ENCODE assay signal across 8 mouse cellular contexts in the genomic region with DNA sequence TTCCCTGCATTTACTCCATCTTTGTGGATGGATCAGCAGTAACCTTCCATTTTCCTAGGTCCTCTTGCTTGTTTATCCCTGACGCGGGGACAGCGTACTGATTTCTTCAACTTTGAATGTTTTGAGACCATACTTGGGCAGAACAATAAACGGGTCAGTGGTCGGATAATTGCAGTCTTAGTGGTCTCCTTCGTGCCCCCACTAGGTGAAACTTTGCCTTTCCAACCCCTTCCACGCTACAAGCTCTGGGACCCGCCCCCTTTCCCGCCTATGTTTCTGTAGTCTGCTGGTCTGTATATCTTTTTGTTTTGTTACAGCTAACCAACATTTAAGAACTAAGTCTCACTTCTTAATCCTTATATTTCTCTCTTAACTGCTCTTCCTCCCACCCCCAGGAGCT. TPM values are rescaled to one million over a fixed set of nuclear protein-coding genes. Genes with fewer than 3 reads are reported as not detected.
DNase-seq lines count a peak whose midpoint lies in the region; ATAC-seq and TF ChIP-seq lines count a peak whose summit lies in the region.

No protein-coding gene starts in this region.

- 13% methylated on average over 9 of the region's 9 CpGs for WGBS in heart, embryonic 16.5 days
- 17% methylated on average over 9 of the region's 9 CpGs for WGBS in intestine, postnatal 0 days
- WGBS in olfactory bulb, adult 2 months = 24% methylated on average over 9 of the region's 9 CpGs

- H3K9me3 ChIP-seq in heart, embryonic 16.5 days (replicated peaks; ENCODE audit: control insufficient read depth, low read length) = no peaks in the 10 kb centered on the region
- H3K9me3 ChIP-seq in CH12.LX (replicated peaks; ENCODE audit: low read length) = no peaks in the 10 kb centered on the region
- H3K9me3 ChIP-seq in intestine, postnatal 0 days (ENCODE audit: control insufficient read depth) = no peaks in the 10 kb centered on the region

- ATAC-seq in heart, embryonic 16.5 days (replicated peaks; ENCODE audit: extremely low read depth, insufficient read depth, low FRiP score) = no peak
- no peak for ATAC-seq in intestine, postnatal 0 days

- peak overlapping the region; percentile 76 for H3K9ac ChIP-seq in heart, embryonic 16.5 days (ENCODE audit: low read length)
- H3K9ac ChIP-seq in CH12.LX (ENCODE audit: insufficient read depth, low read depth) = peak overlapping the region; percentile 86
- H3K9ac ChIP-seq in intestine, postnatal 0 days (ENCODE audit: low read depth, low read length) = peak overlapping the region; percentile 71

- no peak for DNase-seq in heart, postnatal 36 days
- DNase-seq in CH12.LX (ENCODE audit: extremely low read depth) = no peak
- DNase-seq in layer of hippocampus, adult 18-20 months (ENCODE audit: low spot score in 2 of 2) = no peak
- no peak for DNase-seq in frontal cortex, postnatal 25 days (ENCODE audit: low spot score in 2 of 2)

- no peaks in the 10 kb centered on the region for H3K36me3 ChIP-seq in heart, embryonic 16.5 days (ENCODE audit: control insufficient read depth, insufficient read depth)
- H3K36me3 ChIP-seq in CH12.LX (replicated peaks in 1 of 2; ENCODE audit: control insufficient read depth in 1 of 2, insufficient read depth in 1 of 2, low read length in 1 of 2) = no peaks in the 10 kb centered on the region
- no peaks in the 10 kb centered on the region for H3K36me3 ChIP-seq in intestine, postnatal 0 days (ENCODE audit: control insufficient read depth, insufficient read depth)

- in situ Hi-C loops in CH12.LX (cut with MboI; ENCODE audit: low pct_ligation_motif_present, low pct_unique_long_range_greater_than_20kb, low sequenced_read_pairs) = no loop called here

- H3K4me3 ChIP-seq in heart, embryonic 16.5 days (ENCODE audit: low read length) = peak overlapping the region; percentile 62
- H3K4me3 ChIP-seq in CH12.LX (replicated peaks in 1 of 3; ENCODE audit: low read depth in 2 of 3, low read length in 2 of 3, poor library complexity in 1 of 3) = peak overlapping the region; percentile 64 to 93 (median 92)
- H3K4me3 ChIP-seq in cortical plate, adult 2 months (ENCODE audit: insufficient read depth, low read length) = peak overlapping the region; percentile 98
- peak overlapping the region; percentile 59 for H3K4me3 ChIP-seq in intestine, postnatal 0 days (ENCODE audit: low read depth, low read length)
- peak overlapping the region; percentile 91 for H3K4me3 ChIP-seq in olfactory bulb, adult 2 months (ENCODE audit: insufficient read depth, low read depth, low read length)

- intact Hi-C loops in heart, postnatal 36 days (cut with DNase I) = loop anchor here (5.0 to 10.0 kb wide), 2 partner anchors 213 to 340 kb away; partner anchors contain the start of genes Iqsec2, Ribc1 and Smc1a

- no peak for TF ChIP-seq EP300 in CH12.LX (IDR thresholded peaks at IDR 0.05; ENCODE audit: low read length)

- peak overlapping the region; percentile 77 for H3K4me2 ChIP-seq in heart, embryonic 16.5 days (ENCODE audit: low read depth, low read length)
- H3K4me2 ChIP-seq in CH12.LX (ENCODE audit: insufficient read depth, low read depth, poor library complexity, severe bottlenecking) = peak overlapping the region; percentile 74
- H3K4me2 ChIP-seq in intestine, postnatal 0 days (replicated peaks; ENCODE audit: low read depth) = peak overlapping the region; percentile 64

- dilution Hi-C loops in CH12.LX (cut with MboI; ENCODE audit: extremely low pct_ligation_motif_present, extremely low pct_unique_long_range_greater_than_20kb, low sequenced_read_pairs) = no loop called here

- TF ChIP-seq CTCF in CH12.LX (conservative IDR thresholded peaks at IDR 0.05 in 1 of 2, IDR thresholded peaks at IDR 0.05 in 1 of 2; ENCODE audit: low read depth in 2 of 2, low read length in 2 of 2) = no peak
- no peak for TF ChIP-seq CTCF in cortical plate, adult 2 months (IDR thresholded peaks at IDR 0.05; ENCODE audit: extremely low read depth, insufficient read depth, low read length)
- no peak for TF ChIP-seq CTCF in intestine, postnatal 0 days (IDR thresholded peaks at IDR 0.05; ENCODE audit: low read depth)
- TF ChIP-seq CTCF in olfactory bulb, adult 2 months (IDR thresholded peaks at IDR 0.05; ENCODE audit: insufficient read depth, low read depth, low read length) = no peak

- H3K4me1 ChIP-seq in heart, embryonic 16.5 days (ENCODE audit: control insufficient read depth, insufficient read depth, low read length) = peaks cover 2% of the 10 kb centered on the region; the same call in 1 of the 2 replicates
- no peaks in the 10 kb centered on the region for H3K4me1 ChIP-seq in CH12.LX (ENCODE audit: control insufficient read depth in 1 of 2, insufficient read depth in 2 of 2)
- peaks cover 1% of the 10 kb centered on the region; the same call in 1 of the 2 replicates for H3K4me1 ChIP-seq in cortical plate, adult 2 months (ENCODE audit: control insufficient read depth, insufficient read depth, low read length)
- H3K4me1 ChIP-seq in intestine, postnatal 0 days (replicated peaks; ENCODE audit: control insufficient read depth, insufficient read depth, low read length) = no peaks in the 10 kb centered on the region
- H3K4me1 ChIP-seq in olfactory bulb, adult 2 months (ENCODE audit: control insufficient read depth, insufficient read depth, low read length) = no peaks in the 10 kb centered on the region

- H3K27me3 ChIP-seq in heart, embryonic 16.5 days (ENCODE audit: control insufficient read depth, insufficient read depth, low read length) = no peaks in the 10 kb centered on the region
- H3K27me3 ChIP-seq in CH12.LX (replicated peaks) = no peaks in the 10 kb centered on the region
- no peaks in the 10 kb centered on the region for H3K27me3 ChIP-seq in intestine, postnatal 0 days (replicated peaks; ENCODE audit: control insufficient read depth, insufficient read depth, low read length)

- TF ChIP-seq POLR2A in CH12.LX (IDR thresholded peaks at IDR 0.05; ENCODE audit: low read depth, low read length) = no peak
- no peak for TF ChIP-seq POLR2A in cortical plate, adult 2 months (IDR thresholded peaks at IDR 0.05; ENCODE audit: extremely low read depth, insufficient read depth, low read length)
- TF ChIP-seq POLR2A in olfactory bulb, adult 2 months (IDR thresholded peaks at IDR 0.05; ENCODE audit: insufficient read depth, low read depth, low read length) = no peak

- peak overlapping the region; percentile 92 for H3K27ac ChIP-seq in heart, embryonic 16.5 days (ENCODE audit: low read length)
- peak overlapping the region; percentile 94; the same call in 1 of the 2 replicates for H3K27ac ChIP-seq in CH12.LX (ENCODE audit: insufficient read depth, low read depth)
- no peak overlapping the region for H3K27ac ChIP-seq in cortical plate, adult 2 months (ENCODE audit: insufficient read depth, low read length)
- H3K27ac ChIP-seq in intestine, postnatal 0 days (ENCODE audit: low read depth, low read length) = no peak overlapping the region
- no peak overlapping the region for H3K27ac ChIP-seq in olfactory bulb, adult 2 months (ENCODE audit: insufficient read depth, low read depth, low read length)

- no peak for TF ChIP-seq RAD21 in CH12.LX (IDR thresholded peaks at IDR 0.05; ENCODE audit: low read depth, low read length)

- H3K79me2 ChIP-seq in CH12.LX (replicated peaks; ENCODE audit: control insufficient read depth, extremely low read depth, insufficient read depth, poor library complexity, severe bottlenecking) = peaks cover 31% of the 10 kb centered on the region

TF ChIP-seq in CH12.LX, 34 proteins besides CTCF, POLR2A, EP300 and RAD21:
- TF ChIP-seq USF1 (IDR thresholded peaks at IDR 0.05; ENCODE audit: low read depth, low read length) (no peak), NRF1 (IDR thresholded peaks at IDR 0.05; ENCODE audit: low read depth, low read length) (no peak), MXI1 (IDR thresholded peaks at IDR 0.05; ENCODE audit: low read depth, low read length) (peak; percentile 58; the same call in 1 of the 2 replicates), SIN3A (IDR thresholded peaks at IDR 0.05; ENCODE audit: low read length) (peak; percentile 44; the same call in 1 of the 2 replicates)

RNA-seq across cellular contexts. Expression of gene Huwe1, which starts 3.8 kb away (rescaled TPM):
- polyA plus RNA-seq in heart, embryonic 16.5 days (2015; fragmentation: Nextera tagmentation; extraction: Ambion mirVana) = 30.7 and 34.2 TPM in 2 replicates
- 100 to 1,000 TPM; 160 to 170 TPM for total RNA-seq in heart, postnatal 36 days (2021)
- total RNA-seq in CH12.LX (2012; rRNA removed) (111 and 113 TPM in 2 replicates), CH12.LX (2014; rRNA removed) (35.6 and 38.4 TPM in 2 replicates)
- 161 and 189 TPM in 2 replicates for polyA plus RNA-seq in CH12.LX (2012; ENCODE audit: insufficient read length, low read depth)
- polyA plus RNA-seq in cortical plate, adult 2 months (2012; rRNA removed) = 89.4 and 106 TPM in 2 replicates
- 11.6 and 12.5 TPM in 2 replicates for polyA plus RNA-seq in intestine, postnatal 0 days (2015; fragmentation: Nextera tagmentation; extraction: Ambion mirVana)
- 386 and 574 TPM in 2 replicates for polyA plus RNA-seq in olfactory bulb, adult 2 months (2012; ENCODE audit: insufficient read depth, insufficient read length, low replicate concordance, missing spikeins)
- total RNA-seq in layer of hippocampus, adult 18-20 months (2021) = 100 to 1,000 TPM; 249 to 259 TPM

Comparison
In these comparisons a context has a peak if more than half of its experiments do, and no peak if none do; other contexts are left out.
1. H3K27ac ChIP-seq: peak in heart, embryonic 16.5 days (single experiment) and CH12.LX (single experiment); none in cortical plate, adult 2 months (single experiment), intestine, postnatal 0 days (single experiment) and olfactory bulb, adult 2 months (single experiment).
2. Peak in every context shown above with its lines, with median percentiles within 50 percentile points of each other: H3K4me2 ChIP-seq, H3K4me3 ChIP-seq and H3K9ac ChIP-seq.